Mouse (Mus musculus): Measurements from ENCODE around the gene Cys1. TPM values are rescaled to one million over a fixed set of nuclear protein-coding genes. Genes with fewer than 3 reads are reported as not detected.

Cys1 gene
- not detected for polyA plus RNA-seq (2017; shearing (Covaris generic))

DNA sequence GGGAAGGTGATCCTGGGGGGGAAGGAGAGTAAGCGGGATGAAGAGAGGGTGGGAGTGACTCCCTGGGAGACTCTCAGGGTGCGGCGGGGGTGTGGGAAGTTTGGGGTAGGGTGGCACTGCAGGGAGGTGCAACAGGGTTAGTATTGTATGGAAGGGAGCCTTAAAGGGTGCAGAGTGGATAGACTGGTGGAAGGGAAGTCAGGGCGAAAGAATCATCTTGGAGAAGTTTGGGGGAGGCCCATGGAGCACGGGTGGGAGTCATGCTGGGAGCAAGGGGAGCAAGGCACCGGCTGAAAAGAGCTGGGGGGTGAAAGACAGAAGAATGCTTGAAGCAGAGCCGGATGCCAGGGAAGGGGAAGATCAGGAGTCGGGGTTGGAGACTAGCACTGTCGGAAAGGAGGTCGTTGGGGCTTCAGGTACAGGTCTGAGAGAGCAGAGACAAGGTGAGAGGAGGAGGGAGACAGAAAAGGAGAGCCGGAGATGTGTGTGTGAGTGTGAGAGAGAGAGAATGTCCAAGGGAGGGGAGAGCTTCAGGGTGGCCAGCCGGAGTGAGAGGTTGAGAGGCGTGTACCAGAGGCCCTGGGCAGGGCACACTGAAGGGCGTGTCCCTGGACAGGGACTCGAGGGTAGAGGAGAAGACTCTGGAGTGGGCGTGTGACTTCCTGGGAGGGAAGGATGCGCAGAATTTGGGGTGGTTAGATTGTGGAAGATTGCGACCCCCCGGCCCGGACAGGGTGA is at the start of gene Cys1:
Gene Cys1, minus strand, starts transcription at position 528 of the 738 bp plus-strand sequence.

DNA sequence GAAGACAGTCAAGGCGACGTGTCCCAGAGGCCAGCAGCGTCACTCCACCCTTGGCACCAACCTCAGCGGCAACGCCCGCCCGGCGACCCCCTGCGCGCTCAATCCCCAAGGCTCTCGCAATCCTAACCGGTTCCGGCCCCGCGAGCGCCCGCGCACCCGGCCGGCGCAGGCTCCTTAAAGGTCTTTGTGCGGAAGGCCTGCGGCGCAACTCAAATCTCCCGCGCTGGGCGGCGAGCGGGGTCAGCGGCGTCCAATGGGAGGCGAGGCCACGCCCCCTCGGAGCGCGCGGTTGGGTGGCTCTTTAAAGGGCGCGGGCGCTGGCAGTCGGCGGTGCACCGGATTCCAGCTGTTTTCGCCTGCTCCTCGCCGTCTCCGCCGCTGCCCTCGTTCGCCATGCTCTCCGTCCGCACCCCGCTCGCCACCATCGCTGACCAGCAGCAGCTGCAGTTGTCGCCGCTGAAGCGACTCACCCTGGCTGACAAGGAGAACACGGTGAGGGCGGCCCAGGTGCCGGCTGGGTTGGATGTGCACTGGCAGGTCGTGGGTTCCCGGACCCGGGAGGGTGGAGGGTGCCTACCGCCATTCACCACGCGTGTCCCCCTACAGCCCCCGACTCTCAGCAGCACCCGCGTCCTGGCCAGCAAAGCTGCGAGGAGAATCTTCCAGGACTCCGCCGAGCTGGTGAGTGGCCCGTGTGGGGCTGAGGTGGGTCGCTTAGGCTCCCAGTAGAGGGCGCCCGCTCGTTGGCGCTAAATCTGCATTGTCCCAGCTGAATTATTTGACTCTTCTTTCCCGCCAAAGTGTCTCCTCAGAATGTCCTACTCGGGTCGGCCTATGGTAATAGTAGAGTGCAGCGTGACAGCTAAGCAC is 26.6 kb upstream of the Cys1 start, which contains the start of gene Rrm2:
Gene Rrm2, plus strand, starts transcription at position 288 of the 870 bp plus-strand sequence.

DNA sequence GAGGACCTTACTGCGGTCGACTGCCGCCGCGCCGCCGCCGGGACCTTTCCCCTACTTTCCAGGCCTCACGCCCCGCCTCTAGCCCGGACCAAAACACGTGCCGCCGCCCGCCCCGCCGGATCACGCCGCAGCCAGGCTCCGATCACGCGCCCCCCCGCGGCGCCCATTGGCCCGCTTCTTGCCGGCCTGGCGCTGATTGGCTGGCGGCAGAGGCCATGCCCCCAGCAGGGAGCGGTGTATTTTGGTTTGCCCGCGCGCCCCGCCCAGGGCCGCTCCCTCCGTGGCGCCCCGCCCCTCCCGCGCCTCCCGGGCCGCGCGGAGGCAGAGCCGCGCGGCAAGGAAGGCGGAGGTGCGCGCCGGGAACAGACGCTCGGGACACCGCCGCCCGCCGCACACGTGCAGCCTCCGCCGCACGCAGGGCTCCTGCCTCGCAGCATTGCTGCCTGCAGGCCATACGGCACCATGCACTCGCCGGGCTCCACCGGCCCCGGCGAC is 30.5 kb downstream of the Cys1 start, which contains the start of gene Klf11:
Gene Klf11, plus strand, starts transcription at position 212 of the 495 bp plus-strand sequence.

Other genes with a start within 250 kb of the Cys1 start
- 72.5 TPM for gene Taf1b, start 183.5 kb downstream of the Cys1 start, polyA plus RNA-seq (2017; shearing (Covaris generic))
- gene Grhl1, start 109.5 kb downstream of the Cys1 start, polyA plus RNA-seq (2017; shearing (Covaris generic)) = 4.6 TPM
- 1.8 TPM for gene Klf11, start 30.5 kb downstream of the Cys1 start, polyA plus RNA-seq (2017; shearing (Covaris generic))
- gene Rrm2, start 26.4 kb upstream of the Cys1 start, polyA plus RNA-seq (2017; shearing (Covaris generic)) = 46.8 TPM
- gene Mboat2, start 149.1 kb upstream of the Cys1 start, polyA plus RNA-seq (2017; shearing (Covaris generic)) = 0.15 TPM